Comparison of ENCODE assay signal across 13 mouse cellular contexts in genomic region chr5:150598202-150599119, GRCm38 (mm10). TPM values are rescaled to one million over a fixed set of nuclear protein-coding genes. Genes with fewer than 3 reads are reported as not detected.
DNase-seq lines count a peak whose midpoint lies in the region; ATAC-seq and TF ChIP-seq lines count a peak whose summit lies in the region.
"Had no signal": no experiment of that assay in that cellular context is flagged by ENCODE, and none has a peak within 500 bp of the region (broad histone marks: within the 10 kb centered on the region; RNA-seq: fewer than 3 reads in every experiment).

No protein-coding gene starts in this region.

- TF ChIP-seq CTCF in bone marrow, adult 2 months (IDR thresholded peaks at IDR 0.05; ENCODE audit: control insufficient read depth, insufficient read depth, low read length), result no peak
- no peak for TF ChIP-seq CTCF in thymus, adult 2 months (IDR thresholded peaks at IDR 0.05; ENCODE audit: borderline replicate concordance, control insufficient read depth, extremely low read depth, insufficient read depth, low read length, poor library complexity)

- no peak for TF ChIP-seq POLR2A in bone marrow, adult 2 months (IDR thresholded peaks at IDR 0.05; ENCODE audit: borderline replicate concordance, control insufficient read depth, low read depth, low read length)
- no peak for TF ChIP-seq POLR2A in thymus, adult 2 months (IDR thresholded peaks at IDR 0.05; ENCODE audit: control insufficient read depth, extremely low read depth, insufficient read depth, low read length, poor library complexity)

- intact Hi-C loops in left cerebral cortex, postnatal 14 days (cut with DNase I), result no loop called here

- no peak overlapping the region for H3K4me3 ChIP-seq in kidney, embryonic 14.5 days (ENCODE audit: low read length)
- peak overlapping the region; percentile 62 for H3K4me3 ChIP-seq in bone marrow, adult 2 months (replicated peaks; ENCODE audit: control insufficient read depth, low read depth, low read length)
- no peak overlapping the region; the same call in 1 of the 2 replicates for H3K4me3 ChIP-seq in liver, embryonic 12.5 days
- peak overlapping the region; percentile 34 for H3K4me3 ChIP-seq in thymus, adult 2 months (ENCODE audit: control insufficient read depth, insufficient read depth, low read length)
- no peak overlapping the region for H3K4me3 ChIP-seq in forebrain, embryonic 12.5 days (replicated peaks)
- H3K4me3 ChIP-seq: hindbrain, embryonic 15.5 days; limb, embryonic 13.5 days; midbrain, embryonic 12.5 days; neural tube, embryonic 13.5 days had no signal

- WGBS in kidney, embryonic 14.5 days, result 63% methylated on average over 21 of the region's 21 CpGs
- WGBS in bone marrow, adult 2 months, result 15% methylated on average over 21 of the region's 21 CpGs
- WGBS in liver, embryonic 12.5 days (ENCODE audit: insufficient replicate concordance), result 32% methylated on average over 21 of the region's 21 CpGs
- 11% methylated on average over 21 of the region's 21 CpGs for WGBS in thymus, adult 2 months
- 73% methylated on average over 21 of the region's 21 CpGs for WGBS in forebrain, embryonic 12.5 days

- H3K4me2 ChIP-seq in kidney, embryonic 14.5 days (replicated peaks; ENCODE audit: low read depth, low read length), result no peak overlapping the region
- peak overlapping the region; percentile 58 for H3K4me2 ChIP-seq in liver, embryonic 12.5 days
- no peak overlapping the region for H3K4me2 ChIP-seq in forebrain, embryonic 12.5 days
- H3K4me2 ChIP-seq: hindbrain, embryonic 15.5 days; limb, embryonic 13.5 days; midbrain, embryonic 12.5 days; neural tube, embryonic 13.5 days had no signal

- H3K9me3 ChIP-seq in kidney, embryonic 14.5 days (ENCODE audit: control insufficient read depth, low read length), result no peaks in the 10 kb centered on the region
- no peaks in the 10 kb centered on the region for H3K9me3 ChIP-seq in liver, embryonic 12.5 days (replicated peaks)
- no peaks in the 10 kb centered on the region for H3K9me3 ChIP-seq in forebrain, embryonic 12.5 days
- H3K9me3 ChIP-seq: hindbrain, embryonic 15.5 days; limb, embryonic 13.5 days; midbrain, embryonic 12.5 days; neural tube, embryonic 13.5 days had no signal

- no peaks in the 10 kb centered on the region for H3K36me3 ChIP-seq in kidney, embryonic 14.5 days (ENCODE audit: control insufficient read depth, insufficient read depth, low read length)
- no peaks in the 10 kb centered on the region for H3K36me3 ChIP-seq in liver, embryonic 12.5 days
- H3K36me3 ChIP-seq in thymus, adult 2 months (ENCODE audit: control insufficient read depth, insufficient read depth, low read length), result no peaks in the 10 kb centered on the region
- H3K36me3 ChIP-seq in forebrain, embryonic 12.5 days (replicated peaks), result no peaks in the 10 kb centered on the region
- H3K36me3 ChIP-seq: hindbrain, embryonic 15.5 days; limb, embryonic 13.5 days; midbrain, embryonic 12.5 days had no signal

- H3K27ac ChIP-seq in kidney, embryonic 14.5 days (ENCODE audit: low read depth, low read length), result no peak overlapping the region
- peak overlapping the region; percentile 6; the same call in 1 of the 2 replicates for H3K27ac ChIP-seq in bone marrow, adult 2 months (ENCODE audit: control insufficient read depth, insufficient read depth, low read depth, low read length, poor library complexity)
- H3K27ac ChIP-seq in liver, embryonic 12.5 days, result no peak overlapping the region; the same call in 1 of the 2 replicates
- H3K27ac ChIP-seq in thymus, adult 2 months (ENCODE audit: control insufficient read depth, insufficient read depth, low read length), result peak overlapping the region; percentile 77
- no peak overlapping the region for H3K27ac ChIP-seq in forebrain, embryonic 12.5 days
- H3K27ac ChIP-seq: hindbrain, embryonic 15.5 days; limb, embryonic 13.5 days; midbrain, embryonic 12.5 days; neural tube, embryonic 13.5 days had no signal

- no peak for ATAC-seq in kidney, embryonic 14.5 days (ENCODE audit: low FRiP score, low TSS enrichment)
- ATAC-seq in liver, embryonic 12.5 days, result peak; percentile 19
- no peak for ATAC-seq in forebrain, embryonic 12.5 days (ENCODE audit: low FRiP score)

- peaks cover 9% of the 10 kb centered on the region; the same call in 1 of the 2 replicates for H3K27me3 ChIP-seq in kidney, embryonic 14.5 days (ENCODE audit: control insufficient read depth, insufficient read depth, low read length)
- no peaks in the 10 kb centered on the region for H3K27me3 ChIP-seq in liver, embryonic 12.5 days (replicated peaks)
- no peaks in the 10 kb centered on the region for H3K27me3 ChIP-seq in thymus, adult 2 months (ENCODE audit: control insufficient read depth, insufficient read depth, low read length)
- peaks cover 29% of the 10 kb centered on the region for H3K27me3 ChIP-seq in forebrain, embryonic 12.5 days

- no peak overlapping the region for H3K9ac ChIP-seq in kidney, embryonic 14.5 days (ENCODE audit: low read depth, low read length)
- H3K9ac ChIP-seq in liver, embryonic 12.5 days, result peak overlapping the region; percentile 36; the same call in 1 of the 2 replicates
- no peak overlapping the region for H3K9ac ChIP-seq in forebrain, embryonic 12.5 days
- H3K9ac ChIP-seq: hindbrain, embryonic 15.5 days; limb, embryonic 13.5 days; midbrain, embryonic 12.5 days; neural tube, embryonic 13.5 days had no signal

- peak; percentile 19 for DNase-seq in kidney, postnatal 14 days
- DNase-seq in thymus, adult 2 months, result peak; percentile 24
- no peak for DNase-seq in right cerebral cortex, postnatal 14 days
- no peak for DNase-seq in left cerebral cortex, postnatal 14 days (ENCODE audit: low spot score in 2 of 2)
- DNase-seq: cerebellum, adult 9-11 months had no signal

- H3K4me1 ChIP-seq in kidney, embryonic 14.5 days (ENCODE audit: control insufficient read depth, insufficient read depth, low read length), result peaks cover 13% of the 10 kb centered on the region
- H3K4me1 ChIP-seq in bone marrow, adult 2 months (ENCODE audit: control insufficient read depth, insufficient read depth, low read length), result peaks cover 9% of the 10 kb centered on the region; the same call in 1 of the 2 replicates
- H3K4me1 ChIP-seq in liver, embryonic 12.5 days, result peaks cover 46% of the 10 kb centered on the region
- H3K4me1 ChIP-seq in thymus, adult 2 months (replicated peaks; ENCODE audit: control insufficient read depth, insufficient read depth, low read length), result peaks cover 36% of the 10 kb centered on the region
- H3K4me1 ChIP-seq in forebrain, embryonic 12.5 days, result peaks cover 30% of the 10 kb centered on the region

RNA-seq across cellular contexts. Expression of gene N4bp2l1, which starts 1.5 kb away (rescaled TPM):
- 5.5 and 5.7 TPM in 2 replicates for polyA plus RNA-seq in kidney, embryonic 14.5 days (2014; fragmentation: Nextera tagmentation; extraction: Ambion mirVana)
- 26.2 and 29.2 TPM in 2 replicates for polyA plus RNA-seq in bone marrow, adult 2 months (2011; ENCODE audit: insufficient read depth, insufficient read length, low replicate concordance, missing spikeins)
- 9.3 and 9.4 TPM in 2 replicates for polyA plus RNA-seq in liver, embryonic 12.5 days (2016; fragmentation: Nextera tagmentation; extraction: Ambion mirVana)
- 38.1 and 39.1 TPM in 2 replicates for polyA plus RNA-seq in thymus, adult 2 months (2012; rRNA removed)
- 10 to 100 TPM; 36.8 to 39.5 TPM for total RNA-seq in left cerebral cortex, postnatal 14 days (2021)
- polyA plus RNA-seq in forebrain, embryonic 12.5 days (2016; fragmentation: Nextera tagmentation; extraction: Ambion mirVana), result 3.3 and 3.7 TPM in 2 replicates

Comparison
In these comparisons a context has a peak if more than half of its experiments do, and no peak if none do; other contexts are left out.
1. DNase-seq: peak in kidney, postnatal 14 days (single experiment) and thymus, adult 2 months (single experiment); none in right cerebral cortex, postnatal 14 days (single experiment) and left cerebral cortex, postnatal 14 days (0 of 2).
2. H3K27ac ChIP-seq: peak in bone marrow, adult 2 months (single experiment) and thymus, adult 2 months (single experiment); none in kidney, embryonic 14.5 days (single experiment), liver, embryonic 12.5 days (single experiment) and forebrain, embryonic 12.5 days (single experiment).
3. H3K4me3 ChIP-seq: peak in bone marrow, adult 2 months (single experiment) and thymus, adult 2 months (single experiment); none in kidney, embryonic 14.5 days (single experiment), liver, embryonic 12.5 days (single experiment) and forebrain, embryonic 12.5 days (single experiment).